Mouse (Mus musculus) stomach, postnatal 0 days (tissue): ENCODE measurements around the gene Dohh.

Experiments used
- CTCF ChIP-seq: IDR thresholded peaks from 2 replicates; pipeline ENCODE4 v1.5.1; 2016; ENCODE audit warnings: antibody characterized with exemption, low read depth, mild to moderate bottlenecking, moderate library complexity
- EP300 ChIP-seq: optimal IDR thresholded peaks from 2 replicates; pipeline ENCODE3; 2016; ENCODE audit warnings: antibody characterized with exemption

- no peak for TF ChIP-seq CTCF
- no peak for TF ChIP-seq EP300
Measured at GRCm38 (mm10) chr10:81358841-81359240, 25.4 kb upstream of the Dohh start.
